Mouse (Mus musculus) MEL-GATA-1-ER (cell line): Measurements from ENCODE around the gene Adprm.
"Not testable (repeated sequence)": the region's sequence is repeated elsewhere in the genome, so short reads cannot be mapped to it uniquely, and the experiment has no call there.

Experiments used
- DNase-seq: peaks from one replicate; pipeline ENCODE4 v3.0.0-alpha.2; 2012; ENCODE audit warnings: low read depth; ENCODE audit errors: extremely low read depth

Adprm gene

DNA sequence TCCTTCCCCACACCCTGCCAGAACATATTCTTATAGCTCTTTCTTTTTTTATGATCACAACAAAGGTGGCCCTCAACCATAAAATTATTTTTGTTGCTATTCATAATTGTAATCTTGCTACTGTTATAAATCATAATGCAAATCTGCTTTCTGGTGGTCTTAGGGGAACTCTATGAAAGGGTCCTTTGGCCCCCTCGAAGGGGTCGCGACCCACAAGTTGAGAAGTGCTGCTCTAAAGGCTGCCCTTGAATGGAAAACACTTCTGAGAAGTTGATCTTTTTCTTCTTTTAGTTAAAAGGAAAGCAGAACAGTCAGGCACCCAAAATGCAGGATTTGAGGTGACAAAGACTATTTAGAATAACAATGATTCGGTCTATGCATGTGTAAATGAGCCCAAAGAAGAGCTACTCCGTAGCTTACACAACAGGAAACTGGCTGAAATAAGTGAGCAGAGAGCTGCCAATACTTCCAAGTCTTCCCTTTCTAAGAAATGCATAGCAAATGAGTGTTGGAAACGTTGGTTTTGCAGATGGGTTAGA, 28.5 kb downstream of the Adprm start:
- no peak for DNase-seq

DNA sequence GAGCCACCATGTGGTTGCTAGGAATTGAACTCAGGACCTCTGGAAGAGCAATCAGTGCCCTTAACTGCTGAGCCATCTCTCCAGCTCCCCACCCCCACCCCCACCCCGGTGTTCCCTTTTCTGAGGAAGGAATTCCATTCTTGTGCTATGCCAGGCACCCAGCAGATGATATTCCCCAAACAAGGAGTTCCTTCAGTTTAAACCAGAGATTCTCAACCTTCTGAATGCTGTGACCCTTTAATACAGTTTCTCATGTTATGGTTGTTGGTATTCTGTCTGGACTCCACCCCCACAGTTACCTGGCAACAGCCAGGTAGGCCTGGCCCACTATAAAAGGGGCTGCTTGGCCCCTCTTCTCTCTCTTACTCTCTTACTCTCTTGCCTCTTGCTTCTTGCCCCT, 29.2 kb downstream of the Adprm start:
- not testable (repeated sequence) for DNase-seq

- DNase-seq = no peak
Measured at GRCm38 (mm10) chr11:67022354-67023115, 29.9 kb downstream of the Adprm start.

GRCm38 (mm10) chr11:67020948-67021347, 31.4 kb downstream of the Adprm start:
- DNase-seq = peak; percentile 66

DNA sequence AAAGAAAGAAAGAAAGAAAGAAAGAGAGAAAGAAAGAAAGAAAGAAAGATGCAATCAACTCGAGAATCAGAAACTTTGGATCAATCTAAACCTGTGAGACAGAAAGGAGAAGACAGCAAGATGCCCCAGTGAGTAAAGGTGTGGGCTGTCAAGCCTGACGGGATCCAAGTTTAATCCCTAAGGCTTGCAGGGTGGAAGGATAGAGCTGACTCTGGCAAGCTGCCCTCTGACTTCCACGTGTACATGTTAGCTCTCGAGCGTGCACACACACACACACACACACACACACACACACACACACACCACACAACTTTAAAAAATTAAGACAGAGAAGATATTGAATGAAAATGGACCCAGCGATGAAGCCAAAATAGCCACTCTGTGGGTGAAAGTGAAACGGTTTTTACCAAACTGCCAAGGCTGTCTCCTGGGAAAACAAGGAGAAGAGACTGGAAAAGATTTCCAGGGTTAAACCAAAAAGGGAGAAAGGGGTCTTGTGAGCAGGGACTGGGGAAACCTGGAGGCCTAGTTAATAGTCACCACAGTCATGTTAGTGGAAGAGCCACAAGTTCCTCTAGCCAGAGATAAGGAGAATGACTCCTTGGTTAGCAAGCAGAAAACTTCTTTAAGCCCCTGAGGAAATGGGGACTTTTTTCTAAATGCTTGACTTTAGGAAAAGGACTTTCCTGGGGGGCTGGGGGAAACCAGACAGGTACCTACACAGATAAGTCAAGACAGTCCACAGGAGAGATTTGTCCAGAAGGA, 32.5 kb downstream of the Adprm start:
- no peak for DNase-seq

GRCm38 (mm10) chr11:67017801-67018591, 34.4 kb downstream of the Adprm start:
- DNase-seq = peak; percentile 65

- DNase-seq = no peak
Measured at GRCm38 (mm10) chr11:67011635-67012034, 40.8 kb downstream of the Adprm start.

DNA sequence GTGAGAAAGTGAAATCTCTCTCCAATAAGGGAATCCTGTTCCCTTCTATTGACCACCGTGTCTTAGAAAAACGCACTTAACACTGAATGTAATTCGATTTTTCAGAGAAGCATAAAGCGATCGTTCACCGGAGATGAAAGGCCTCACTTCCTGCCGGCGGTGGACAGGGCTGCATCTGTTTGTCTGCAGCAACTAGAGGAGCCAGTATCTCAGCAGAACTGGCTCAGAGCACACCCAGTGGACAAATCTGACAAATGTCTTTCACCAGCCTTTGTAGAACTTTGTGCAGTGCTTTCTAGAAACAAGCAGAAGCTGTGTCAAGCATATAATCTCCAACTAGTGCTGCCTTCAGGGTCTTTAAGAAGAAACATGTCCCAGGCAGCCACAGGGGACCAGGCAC, 42.0 kb downstream of the Adprm start:
- DNase-seq = no peak

- no peak for DNase-seq
Measured at GRCm38 (mm10) chr11:67008528-67008927, 43.9 kb downstream of the Adprm start.

DNA sequence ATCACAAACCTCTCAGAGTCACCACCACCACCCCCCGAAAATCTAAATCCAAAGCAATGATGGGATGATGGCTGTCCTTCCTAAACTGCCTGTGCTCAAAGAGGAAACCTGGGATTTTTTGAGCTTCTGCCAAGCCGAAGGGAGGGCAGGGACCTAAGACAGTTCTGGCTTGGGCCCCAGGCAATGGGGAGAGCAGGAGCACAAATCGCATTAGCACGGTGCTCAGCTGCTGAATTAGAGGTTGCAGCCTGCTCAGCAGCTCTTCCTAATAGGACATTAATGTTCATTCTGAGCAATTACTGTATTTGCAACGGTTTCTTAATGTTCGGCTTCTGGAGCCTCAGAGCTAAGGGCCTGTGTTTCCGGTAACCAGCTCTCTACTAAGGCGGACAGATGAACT, 44.4 kb downstream of the Adprm start:
- DNase-seq = no peak

DNA sequence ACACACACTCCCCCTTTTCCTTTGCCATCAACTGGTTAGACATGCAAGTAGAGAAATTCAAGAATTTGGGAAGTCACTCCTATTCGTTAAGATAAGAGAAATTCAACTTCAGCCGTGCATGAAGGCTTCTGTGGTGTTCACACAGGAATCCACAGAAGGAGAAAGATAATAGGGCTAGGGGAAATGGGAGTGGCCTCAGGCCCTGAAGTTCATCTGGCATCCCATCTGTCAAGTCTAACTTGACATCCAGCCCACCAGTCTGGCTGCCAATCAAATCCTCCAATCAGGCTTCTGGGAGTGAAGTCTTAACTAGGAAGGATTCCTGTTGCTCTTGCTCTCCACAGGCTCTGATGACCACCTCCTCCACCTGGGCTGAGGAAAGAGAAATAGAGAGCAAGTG, 49.5 kb downstream of the Adprm start:
- peak; percentile 75 for DNase-seq

DNA sequence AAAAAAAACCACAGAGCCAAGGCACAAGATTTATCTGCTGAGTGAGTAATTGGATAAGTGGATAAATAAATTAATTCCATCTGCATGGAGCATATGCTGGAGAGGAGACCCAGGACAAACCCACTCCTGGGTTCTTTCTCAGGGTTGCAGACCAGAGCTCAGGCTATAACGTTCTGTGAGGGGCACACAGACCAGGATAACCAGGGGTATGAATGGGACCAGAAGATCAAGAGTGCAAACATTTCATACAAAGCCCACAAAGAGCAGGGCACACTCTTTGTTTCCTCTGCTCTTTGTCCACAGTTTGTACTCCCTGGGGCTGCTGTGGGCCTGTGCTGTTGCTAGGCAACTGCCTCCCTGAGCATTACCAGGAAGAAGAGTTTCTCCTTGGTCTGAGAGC, 50.7 kb downstream of the Adprm start:
- no peak for DNase-seq

DNA sequence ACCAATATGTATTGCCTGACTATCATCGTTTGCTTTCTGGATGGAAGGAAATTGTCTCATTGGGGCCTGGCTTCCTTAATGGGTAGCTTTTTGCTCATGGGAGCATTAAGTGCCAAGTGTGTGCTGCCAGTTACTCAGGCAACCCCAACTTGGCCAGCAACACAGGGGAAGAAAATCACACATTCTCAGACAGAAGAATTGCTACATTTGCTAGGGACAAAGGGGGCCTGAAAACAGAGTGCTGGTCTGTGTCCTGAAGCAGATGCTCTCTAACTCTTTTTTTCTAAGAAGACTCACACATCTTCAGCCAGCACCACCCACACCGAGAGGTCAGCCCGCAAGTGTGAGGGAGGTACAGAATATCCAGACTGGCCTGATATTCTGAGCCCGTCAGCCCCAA, 51.7 kb downstream of the Adprm start:
- DNase-seq = no peak

GRCm38 (mm10) chr11:66998467-66999403, 53.7 kb downstream of the Adprm start:
- no peak for DNase-seq

- DNase-seq = no peak
Measured at GRCm38 (mm10) chr11:66996446-66996845, 55.9 kb downstream of the Adprm start.

- no peak for DNase-seq
Measured at GRCm38 (mm10) chr11:66993674-66994073, 58.7 kb downstream of the Adprm start.

GRCm38 (mm10) chr11:66992150-66992549, 60.2 kb downstream of the Adprm start:
- no peak for DNase-seq
